Mouse (Mus musculus): ENCODE data around the gene Lgi4. TPM values are rescaled to one million over a fixed set of nuclear protein-coding genes. Genes with fewer than 3 reads are reported as not detected.
A peak's percentile ranks its signal among the peaks of the same experiment; 100 is the strongest.

Gene Lgi4
- polyA plus RNA-seq, 2 experiments = 0.16 TPM; not detected in 1

DNA sequence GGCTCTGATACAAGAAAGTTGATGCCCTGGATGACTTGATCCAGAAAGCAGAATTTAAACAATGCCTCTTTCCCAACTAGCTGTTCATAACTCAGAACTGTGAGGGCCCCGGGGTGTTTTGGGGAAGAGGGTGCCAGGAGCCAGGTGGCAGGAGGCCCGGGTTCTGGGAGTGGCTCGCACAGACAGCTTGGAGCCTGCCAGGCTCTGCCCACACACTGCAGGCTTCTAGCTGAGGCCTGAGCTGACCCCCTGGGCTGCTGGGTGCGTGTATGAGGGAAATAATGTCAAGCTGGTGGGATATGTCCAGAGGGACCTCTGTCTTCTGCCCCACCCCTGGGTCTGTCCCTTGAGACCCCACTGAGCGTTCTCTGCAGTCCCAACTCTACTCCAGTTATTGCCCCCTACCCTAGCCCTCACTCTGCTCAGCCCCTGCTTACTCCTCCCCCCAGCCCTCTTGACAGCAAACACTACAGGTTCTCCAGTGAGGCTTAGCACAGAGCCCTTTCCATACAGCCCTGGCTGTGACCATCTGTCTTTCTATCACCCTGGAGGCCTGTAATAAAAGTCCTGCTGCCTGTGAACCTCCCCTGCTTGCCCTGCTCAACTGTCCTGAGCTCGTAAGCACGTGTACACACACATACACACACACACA, 15.0 kb downstream of the Lgi4 start:
- ATAC-seq (ENCODE audit: insufficient read depth) (no peak), DNase-seq (ENCODE audit: low read depth in 3 of 3, low spot score in 3 of 3) (no peak)
- Histone ChIP-seq H3K27me3 (ENCODE audit: control insufficient read depth, insufficient read depth, low read length) (no peaks in the 10 kb centered on the region), H3K4me3 (ENCODE audit: insufficient read depth in 1 of 2, low read depth in 2 of 2, low read length in 2 of 2) (no peak overlapping the region), H3K9me3 (ENCODE audit: control insufficient read depth, low read length) (no peaks in the 10 kb centered on the region), H3K36me3 (replicated peaks; ENCODE audit: control insufficient read depth, insufficient read depth, low read depth) (no peaks in the 10 kb centered on the region), H3K9ac (replicated peaks) (no peak overlapping the region), H3K4me2 (ENCODE audit: low read depth) (no peak overlapping the region), H3K27ac (no peak overlapping the region), H3K4me1 (replicated peaks; ENCODE audit: control insufficient read depth in 2 of 2, insufficient read depth in 2 of 2, low read length in 1 of 2) (no peaks in the 10 kb centered on the region)
- TF ChIP-seq CTCF (IDR thresholded peaks at IDR 0.05; ENCODE audit: low read depth) = no peak
- TF ChIP-seq EP300 (IDR thresholded peaks at IDR 0.05; ENCODE audit: low read depth) = no peak
- 43% methylated on average over 7 of the region's 7 CpGs for WGBS (ENCODE audit: insufficient replicate concordance)

GRCm38 (mm10) chr7:31074713-31075069, 15.5 kb downstream of the Lgi4 start:
- Histone ChIP-seq H3K4me1 (replicated peaks; ENCODE audit: control insufficient read depth in 2 of 2, insufficient read depth in 2 of 2, low read length in 1 of 2) (no peaks in the 10 kb centered on the region), H3K27me3 (ENCODE audit: control insufficient read depth, insufficient read depth, low read length) (no peaks in the 10 kb centered on the region), H3K9ac (replicated peaks) (no peak overlapping the region), H3K36me3 (replicated peaks; ENCODE audit: control insufficient read depth, insufficient read depth, low read depth) (no peaks in the 10 kb centered on the region), H3K4me3 (ENCODE audit: insufficient read depth in 1 of 2, low read depth in 2 of 2, low read length in 2 of 2) (no peak overlapping the region), H3K27ac (no peak overlapping the region), H3K9me3 (ENCODE audit: control insufficient read depth, low read length) (no peaks in the 10 kb centered on the region), H3K4me2 (ENCODE audit: low read depth) (no peak overlapping the region)
- DNase-seq (ENCODE audit: low read depth in 3 of 3, low spot score in 3 of 3) = no peak
- 59% methylated on average over 5 of the region's 5 CpGs for WGBS (ENCODE audit: insufficient replicate concordance)
- TF ChIP-seq EP300 (IDR thresholded peaks at IDR 0.05; ENCODE audit: low read depth) = no peak
- no peak for TF ChIP-seq CTCF (IDR thresholded peaks at IDR 0.05; ENCODE audit: low read depth)
- no peak for ATAC-seq (ENCODE audit: insufficient read depth)

DNA sequence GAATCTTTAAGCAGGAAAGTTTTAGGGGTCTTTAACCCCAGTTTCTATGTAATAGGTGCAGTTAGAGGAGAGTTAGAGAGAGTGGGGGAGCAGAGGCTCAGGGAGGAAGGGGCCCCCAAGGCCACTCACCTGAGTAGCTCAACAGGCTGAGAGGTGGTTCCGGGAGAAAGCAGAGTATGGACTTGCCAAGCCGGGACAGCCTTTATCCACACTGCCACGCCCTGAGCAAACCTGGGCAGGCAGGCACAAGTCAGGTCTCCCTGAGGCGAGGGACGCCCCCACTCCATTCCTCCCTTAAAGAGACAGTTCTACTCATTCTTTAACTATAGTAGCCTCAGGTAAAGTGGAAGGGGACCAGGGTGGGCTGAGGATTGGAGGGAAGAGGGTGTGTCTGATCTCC, 17.4 kb downstream of the Lgi4 start, which contains the start of gene Fxyd3:
TSS of gene Fxyd3 (minus strand) at position 213 of the 400 bp plus-strand sequence.
- H3K4me3 ChIP-seq (ENCODE audit: insufficient read depth in 1 of 2, low read depth in 2 of 2, low read length in 2 of 2) = no peak within 1 kb of the TSS
- no peaks in the 10 kb centered on the region for H3K36me3 ChIP-seq (replicated peaks; ENCODE audit: control insufficient read depth, insufficient read depth, low read depth)
- no peaks in the 10 kb centered on the region for H3K27me3 ChIP-seq (ENCODE audit: control insufficient read depth, insufficient read depth, low read length)
- no peaks in the 10 kb centered on the region for H3K9me3 ChIP-seq (ENCODE audit: control insufficient read depth, low read length)
- H3K27ac ChIP-seq = no peak within 1 kb of the TSS
- H3K9ac ChIP-seq (replicated peaks) = no peak within 1 kb of the TSS
- TF ChIP-seq CTCF (IDR thresholded peaks at IDR 0.05; ENCODE audit: low read depth) (no peak), EP300 (IDR thresholded peaks at IDR 0.05; ENCODE audit: low read depth) (no peak)
- H3K4me1 ChIP-seq (replicated peaks; ENCODE audit: control insufficient read depth in 2 of 2, insufficient read depth in 2 of 2, low read length in 1 of 2) = peaks cover 0 to 2% of the 10 kb centered on the region in 2 experiments; a peak in 1 of 4 replicates
- no peak within 1 kb of the TSS for H3K4me2 ChIP-seq (ENCODE audit: low read depth)
- WGBS (ENCODE audit: insufficient replicate concordance) = 44% methylated on average over 5 of the region's 5 CpGs
- DNase-seq (ENCODE audit: low read depth in 3 of 3, low spot score in 3 of 3) (no peak), ATAC-seq (ENCODE audit: insufficient read depth) (no peak)

- no peak overlapping the region for H3K27ac ChIP-seq
- 39% methylated on average over 6 of the region's 6 CpGs for WGBS (ENCODE audit: insufficient replicate concordance)
- no peak overlapping the region for H3K9ac ChIP-seq (replicated peaks)
- peaks cover 0 to 2% of the 10 kb centered on the region in 2 experiments; a peak in 1 of 4 replicates for H3K4me1 ChIP-seq (replicated peaks; ENCODE audit: control insufficient read depth in 2 of 2, insufficient read depth in 2 of 2, low read length in 1 of 2)
- H3K4me2 ChIP-seq (ENCODE audit: low read depth) = no peak overlapping the region
- H3K4me3 ChIP-seq (ENCODE audit: insufficient read depth in 1 of 2, low read depth in 2 of 2, low read length in 2 of 2) = no peak overlapping the region
- DNase-seq (ENCODE audit: low read depth in 3 of 3, low spot score in 3 of 3) (no peak), ATAC-seq (ENCODE audit: insufficient read depth) (no peak)
- no peaks in the 10 kb centered on the region for H3K27me3 ChIP-seq (ENCODE audit: control insufficient read depth, insufficient read depth, low read length)
- TF ChIP-seq CTCF (IDR thresholded peaks at IDR 0.05; ENCODE audit: low read depth) (no peak), EP300 (IDR thresholded peaks at IDR 0.05; ENCODE audit: low read depth) (no peak)
- no peaks in the 10 kb centered on the region for H3K36me3 ChIP-seq (replicated peaks; ENCODE audit: control insufficient read depth, insufficient read depth, low read depth)
- H3K9me3 ChIP-seq (ENCODE audit: control insufficient read depth, low read length) = no peaks in the 10 kb centered on the region
These were observed 18.3 kb downstream of the Lgi4 start for GRCm38 (mm10) chr7:31077470-31077869.

GRCm38 (mm10) chr7:31077885-31078445, 18.8 kb downstream of the Lgi4 start:
- no peak for ATAC-seq (ENCODE audit: insufficient read depth)
- H3K27ac ChIP-seq = no peak overlapping the region
- H3K4me2 ChIP-seq (ENCODE audit: low read depth) = no peak overlapping the region
- 35% methylated on average over 5 of the region's 5 CpGs for WGBS (ENCODE audit: insufficient replicate concordance)
- TF ChIP-seq EP300 (IDR thresholded peaks at IDR 0.05; ENCODE audit: low read depth) = no peak
- peak; percentile 67 for TF ChIP-seq CTCF (IDR thresholded peaks at IDR 0.05; ENCODE audit: low read depth)
- no peak overlapping the region for H3K9ac ChIP-seq (replicated peaks)
- no peaks in the 10 kb centered on the region for H3K36me3 ChIP-seq (replicated peaks; ENCODE audit: control insufficient read depth, insufficient read depth, low read depth)
- H3K4me1 ChIP-seq (replicated peaks; ENCODE audit: control insufficient read depth in 2 of 2, insufficient read depth in 2 of 2, low read length in 1 of 2) = peaks cover 0 to 2% of the 10 kb centered on the region in 2 experiments; a peak in 1 of 4 replicates
- H3K9me3 ChIP-seq (ENCODE audit: control insufficient read depth, low read length) = no peaks in the 10 kb centered on the region
- H3K4me3 ChIP-seq (ENCODE audit: insufficient read depth in 1 of 2, low read depth in 2 of 2, low read length in 2 of 2) = no peak overlapping the region
- DNase-seq (ENCODE audit: low read depth in 3 of 3, low spot score in 3 of 3) = no peak
- H3K27me3 ChIP-seq (ENCODE audit: control insufficient read depth, insufficient read depth, low read length) = no peaks in the 10 kb centered on the region
